Mouse (Mus musculus) erythroblast, adult 5-6 weeks (primary cell): ENCODE data around the gene Pcif1. TPM values are rescaled to one million over a fixed set of nuclear protein-coding genes. Genes with fewer than 3 reads are reported as not detected.
"Not testable (repeated sequence)": the region's sequence is repeated elsewhere in the genome, so short reads cannot be mapped to it uniquely, and the experiment has no call there.

Experiments used
- ATAC-seq: replicated peaks from 2 replicates; pipeline ENCODE4 v1.8.0; 2016; ENCODE audit warnings: moderate number of reproducible peaks, mild to moderate bottlenecking, moderate TSS enrichment, inconsistent platforms; ENCODE audit not compliant: poor library complexity, low FRiP score, severe bottlenecking
- total RNA-seq, 2 experiments: library from RNA; stranded (forward) in 1 of 2; stranded (reverse) in 1 of 2; fragments of 150-400 nt in 1 of 2; fragments of 200-764, 138-1000 nt in 1 of 2; gene quantifications; 2 replicates each; pipeline versions ENCODE4 v1.2.3 to v1.2.4; 2015 to 2017; ENCODE audit warnings: low replicate concordance in 2 of 2

Pcif1 gene
- total RNA-seq (2015; ENCODE audit: low replicate concordance) (5.6 and 22.6 TPM in 2 replicates), total RNA-seq (2017; ENCODE audit: low replicate concordance) (19.0 and 30.5 TPM in 2 replicates)

- ATAC-seq, result peak; percentile 58
Measured at GRCm38 (mm10) chr2:164879228-164879567, at the start of gene Pcif1. Gene Pcif1 (plus strand): TSS chr2:164879304.

DNA sequence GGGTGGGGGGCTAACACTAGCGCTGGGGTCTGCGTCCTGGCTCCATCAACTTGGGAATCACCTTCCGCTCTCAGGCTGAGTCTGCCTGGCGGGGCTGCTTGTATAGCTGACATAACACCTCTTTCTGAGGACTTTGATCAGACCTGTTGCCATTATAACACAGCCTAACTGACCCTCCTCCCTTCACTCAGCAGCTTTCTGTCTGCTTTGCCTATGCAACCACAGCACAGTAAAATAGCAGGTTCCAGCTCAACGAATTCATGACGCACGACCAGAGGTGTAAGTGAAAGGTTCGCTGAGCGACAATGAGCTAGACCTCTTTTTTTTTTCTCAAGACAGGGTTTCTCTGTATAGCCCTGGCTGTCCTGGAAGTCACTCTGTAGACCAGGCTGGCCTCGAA lies 48.1 kb upstream of the Pcif1 start:
- ATAC-seq, result no peak

- no peak for ATAC-seq
Measured at GRCm38 (mm10) chr2:164832032-164832747, 46.9 kb upstream of the Pcif1 start.

GRCm38 (mm10) chr2:164832748-164833301 lies 46.3 kb upstream of the Pcif1 start, which contains the start of gene Ctsa:
Gene Ctsa (plus strand): TSS chr2:164832873.
- ATAC-seq, result peak; percentile 75

GRCm38 (mm10) chr2:164833314-164833959 lies 45.7 kb upstream of the Pcif1 start, which contains the start of gene Neurl2:
Gene Neurl2 (minus strand): TSS chr2:164833456.
- ATAC-seq, result peak; percentile 74

DNA sequence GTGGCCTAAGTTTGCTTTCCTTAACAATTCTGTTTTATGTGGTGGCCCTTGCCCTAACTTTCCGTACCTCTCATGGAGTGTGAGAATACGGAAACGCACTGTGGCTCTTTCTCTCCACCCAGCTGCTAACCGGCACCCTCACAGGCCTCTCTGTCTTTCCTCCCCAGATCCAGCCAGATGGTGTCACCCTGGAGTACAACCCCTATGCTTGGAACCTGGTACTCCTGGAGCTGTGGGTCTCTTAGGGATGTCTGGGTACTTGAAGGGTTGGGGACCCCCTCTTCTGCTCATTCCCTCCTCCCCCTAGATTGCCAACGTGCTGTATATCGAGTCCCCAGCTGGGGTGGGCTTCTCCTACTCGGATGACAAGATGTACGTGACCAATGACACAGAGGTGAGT lies 44.6 kb upstream of the Pcif1 start:
- no peak for ATAC-seq

GRCm38 (mm10) chr2:164835164-164835563 lies 43.9 kb upstream of the Pcif1 start:
- ATAC-seq, result no peak

DNA sequence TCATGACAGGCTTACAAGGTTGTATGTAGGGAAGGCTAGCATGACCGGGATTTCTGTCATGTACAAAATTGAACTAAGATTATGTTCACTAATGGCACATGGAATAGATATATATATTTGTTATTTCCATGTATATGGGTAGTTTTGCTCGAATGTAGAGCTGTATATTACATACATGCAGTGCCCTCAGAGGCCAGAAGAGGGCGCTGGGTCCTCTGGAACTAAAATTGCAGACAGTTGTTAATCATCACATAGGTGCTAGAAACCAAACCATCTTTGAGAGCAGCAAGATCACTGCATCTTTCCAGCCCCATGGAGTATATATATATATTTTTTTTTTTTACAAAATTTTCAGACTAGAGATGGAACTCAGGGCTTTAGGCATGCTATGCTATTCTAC lies 33.3 kb upstream of the Pcif1 start:
- ATAC-seq, result no peak

- ATAC-seq, result no peak
Measured at GRCm38 (mm10) chr2:164850061-164850460, 29.0 kb upstream of the Pcif1 start.

GRCm38 (mm10) chr2:164855572-164855971 lies 23.5 kb upstream of the Pcif1 start:
- not testable (repeated sequence) for ATAC-seq

GRCm38 (mm10) chr2:164856309-164857100 lies 22.6 kb upstream of the Pcif1 start:
- ATAC-seq, result no peak

DNA sequence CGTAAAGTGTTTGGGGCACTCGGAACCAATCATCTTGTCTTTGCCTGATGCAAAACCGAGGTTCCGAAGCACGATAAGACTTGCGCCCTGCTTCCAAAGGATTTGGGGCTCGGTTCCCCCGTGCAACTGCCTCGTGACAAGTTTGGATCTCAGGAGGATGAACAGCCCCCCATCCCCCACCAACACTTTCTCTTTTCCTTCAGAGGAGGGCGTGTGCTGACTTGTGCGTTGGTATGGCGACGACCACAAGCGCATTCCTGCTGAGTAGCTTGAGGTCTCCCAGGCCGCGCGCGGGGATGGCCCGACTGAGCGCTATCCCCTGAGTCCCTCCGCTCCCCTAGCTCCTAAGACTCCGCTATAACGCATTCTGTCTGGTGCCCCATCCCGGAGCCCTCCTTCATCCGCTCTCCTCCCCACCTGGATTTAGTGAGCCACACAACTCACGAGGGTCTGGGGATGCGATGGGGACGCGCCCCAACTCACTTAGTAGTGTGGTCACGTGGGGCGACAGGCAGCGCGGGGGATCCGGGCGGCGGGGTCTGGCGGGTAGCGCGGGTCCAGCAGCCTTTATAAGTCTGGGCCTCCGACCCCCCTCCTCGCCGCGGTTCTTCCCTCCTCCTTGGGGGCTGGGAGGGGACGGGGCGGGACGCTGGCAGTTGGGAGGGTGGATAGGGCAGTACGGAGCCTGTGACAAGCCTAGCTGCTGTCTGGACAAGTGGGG lies 21.8 kb upstream of the Pcif1 start, which contains the start of gene Pltp:
TSS of gene Pltp (minus strand) at position 611 of the 721 bp plus-strand sequence.
- no peak for ATAC-seq

- ATAC-seq, result no peak
Measured at GRCm38 (mm10) chr2:164857842-164858553, 21.1 kb upstream of the Pcif1 start.

GRCm38 (mm10) chr2:164859155-164859554 lies 19.9 kb upstream of the Pcif1 start:
- ATAC-seq, result no peak

DNA sequence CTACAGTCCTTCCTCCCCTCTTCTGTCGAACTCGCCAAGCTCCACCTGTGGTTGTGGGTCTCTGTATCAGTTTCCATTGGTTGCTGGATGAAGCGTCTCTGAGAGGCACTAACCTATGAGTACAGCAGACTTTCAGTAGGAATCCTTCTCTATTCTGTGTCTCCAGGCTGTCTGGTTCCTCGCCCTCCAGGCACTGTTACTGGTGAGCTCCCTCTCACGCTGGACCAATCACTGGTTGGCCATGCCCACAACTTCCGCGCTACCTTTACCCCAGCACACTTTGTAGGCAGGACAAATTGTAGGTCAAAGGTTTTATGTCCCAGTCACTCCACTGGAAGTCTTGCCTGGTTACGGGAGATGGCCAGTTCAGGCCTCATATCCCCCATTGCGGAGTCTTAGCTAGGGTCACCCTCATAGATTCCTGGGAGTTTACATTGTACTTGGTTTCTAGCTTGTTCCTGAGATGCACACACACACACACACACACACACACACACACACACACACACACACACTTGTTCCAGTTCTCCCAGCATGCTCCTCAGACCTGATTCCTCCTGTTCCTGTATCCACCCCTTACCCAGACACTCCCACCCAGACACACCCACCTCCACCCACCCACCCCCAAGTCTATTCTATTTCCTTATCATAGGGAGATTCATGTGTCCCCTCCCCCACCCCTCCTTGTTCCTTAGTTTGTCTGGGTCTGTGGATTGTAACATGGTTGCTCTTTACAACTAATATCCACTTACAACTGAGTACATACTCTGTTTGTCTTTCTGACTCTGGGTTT lies 19.3 kb upstream of the Pcif1 start:
- ATAC-seq, result no peak

GRCm38 (mm10) chr2:164861094-164861493 lies 18.0 kb upstream of the Pcif1 start:
- ATAC-seq, result no peak

- ATAC-seq, result no peak
Measured at GRCm38 (mm10) chr2:164862179-164862861, 16.8 kb upstream of the Pcif1 start.

GRCm38 (mm10) chr2:164863411-164863810 lies 15.7 kb upstream of the Pcif1 start:
- ATAC-seq, result not testable (repeated sequence)
